Mouse (Mus musculus) forebrain, postnatal 0 days (tissue): ENCODE data around the gene Man2a2. TPM values are rescaled to one million over a fixed set of nuclear protein-coding genes. Genes with fewer than 3 reads are reported as not detected.

ENCODE experiments used
- ATAC-seq: fragments of 200-750 bp; cut with Nextera tagmentation; 2 replicates; pipeline ENCODE4 v1.8.0; 2017; ENCODE audit warnings: mild to moderate bottlenecking, moderate library complexity
- DNase-seq: peaks from one replicate; pipeline ENCODE4 v3.0.0-alpha.2; 2015
- H3K27ac ChIP-seq: fragments of 300-500 bp; sonication (generic); 2 replicates; pipeline ENCODE4 v1.5.1; 2014; ENCODE audit warnings: low read depth, mild to moderate bottlenecking, antibody characterized with exemption, low read length, moderate library complexity, mixed read lengths
- H3K27me3 ChIP-seq: fragments of 300-500 bp; sonication (generic); 2 replicates; pipeline ENCODE4 v1.6.1; 2014; ENCODE audit warnings: mild to moderate bottlenecking, low read length, mixed read lengths; ENCODE audit not compliant: insufficient read depth
- H3K36me3 ChIP-seq: fragments of 300-500 bp; sonication (generic); 2 replicates; pipeline ENCODE4 v1.6.1; 2014; ENCODE audit warnings: mild to moderate bottlenecking, moderate library complexity; ENCODE audit not compliant: insufficient read depth
- H3K4me1 ChIP-seq: fragments of 300-500 bp; sonication (generic); 2 replicates; pipeline ENCODE4 v1.6.1; 2014; ENCODE audit warnings: antibody characterized with exemption; ENCODE audit not compliant: insufficient read depth
- H3K4me2 ChIP-seq: fragments of 300-500 bp; sonication (generic); 2 replicates; pipeline ENCODE4 v1.6.1; 2014; ENCODE audit warnings: low read depth, mild to moderate bottlenecking, moderate library complexity
- H3K4me3 ChIP-seq: fragments of 300-500 bp; sonication (generic); 2 replicates; pipeline ENCODE4 v1.5.1; 2014; ENCODE audit warnings: low read depth, low read length, mixed read lengths
- H3K9ac ChIP-seq: fragments of 300-500 bp; sonication (generic); 2 replicates; pipeline ENCODE4 v1.6.1; 2014; ENCODE audit warnings: mild to moderate bottlenecking
- H3K9me3 ChIP-seq: fragments of 300-500 bp; sonication (generic); 2 replicates; pipeline ENCODE4 v1.6.1; 2016; ENCODE audit warnings: low read length
- CTCF ChIP-seq: sonication (generic); IDR thresholded peaks from 2 replicates; pipeline ENCODE4 v1.5.1; 2016; ENCODE audit warnings: antibody characterized with exemption, control low read depth, low read depth
- WGBS: fragments of 180-500 bp; shearing (Covaris S2); extraction: QIAGEN DNeasy Blood & Tissue Kit; methylation state at CpG from one replicate; pipeline ENCODE4 v1.1.7; 2014; 5-methylcytosine and 5-hydroxymethylcytosine counted together
- polyA plus RNA-seq: library from polyadenylated mRNA; unstranded; fragments of >200 nt; fragmentation: Nextera tagmentation; extraction: Ambion mirVana; gene quantifications from 2 replicates; pipeline ENCODE4 v1.2.1, GENCODE M21; 2015
- total RNA-seq: library from RNA; depleted of rRNA; stranded (reverse); fragments of >200 nt; gene quantifications from 2 replicates; pipeline ENCODE4 v1.2.3, GENCODE M21; 2014

Man2a2 gene
- total and polyA plus RNA-seq, 2 experiments from 2014 or later = 12.0 to 54.8 TPM

DNA sequence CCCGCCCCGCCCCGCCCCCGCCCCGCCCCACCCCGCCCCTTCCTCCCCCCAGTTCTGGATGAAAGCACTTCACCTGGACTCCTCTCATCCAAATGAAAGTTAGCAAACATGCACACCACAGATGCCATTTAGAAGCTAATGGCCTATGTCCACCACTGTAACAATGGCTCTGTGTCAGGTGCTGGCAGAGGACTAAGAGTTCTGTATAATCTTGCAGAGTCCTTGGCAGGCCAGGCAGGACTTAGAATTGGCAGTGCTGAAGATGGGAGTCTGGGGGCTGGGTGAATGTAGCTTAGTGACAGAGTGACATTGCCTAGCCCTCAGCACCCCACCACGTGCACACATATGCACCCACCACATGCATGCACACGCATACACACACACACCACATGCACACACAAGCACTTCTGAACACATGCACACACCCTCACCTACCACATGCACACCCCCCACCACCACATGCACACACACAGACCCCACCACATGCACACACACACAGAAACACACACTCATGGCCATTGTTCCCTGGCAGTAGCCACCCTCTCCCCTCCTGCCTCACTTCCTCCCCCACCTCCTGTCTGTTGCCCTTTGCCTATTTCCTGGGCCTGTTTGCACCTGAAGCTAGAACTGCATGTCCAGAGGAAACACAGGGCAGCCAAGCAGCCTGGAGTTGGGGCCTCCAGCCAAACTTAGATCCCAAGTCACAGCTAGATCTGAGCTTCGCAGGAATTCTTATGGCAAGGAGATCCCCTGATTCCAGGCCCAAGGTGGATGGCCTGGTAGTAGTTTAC, 42.5 kb upstream of the Man2a2 start:
- no peaks in the 10 kb centered on the region for H3K9me3 ChIP-seq
- 79% methylated on average over 9 of the region's 9 CpGs for WGBS

GRCm38 (mm10) chr7:80412781-80413180, 41.6 kb upstream of the Man2a2 start:
- DNase-seq (no peak), ATAC-seq (no peak; the same call in 1 of the 2 replicates)
- Histone ChIP-seq H3K4me3 (no peak overlapping the region), H3K36me3 (no peaks in the 10 kb centered on the region), H3K4me1 (no peaks in the 10 kb centered on the region), H3K9ac (no peak overlapping the region), H3K9me3 (no peaks in the 10 kb centered on the region), H3K4me2 (no peak overlapping the region), H3K27me3 (no peaks in the 10 kb centered on the region), H3K27ac (no peak overlapping the region)
- no peak for TF ChIP-seq CTCF
- 54% methylated on average over 5 of the region's 5 CpGs for WGBS

More for the DNA sequence above, 42.5 kb upstream of the Man2a2 start:
- no peak overlapping the region for H3K27ac ChIP-seq
- H3K36me3 ChIP-seq = no peaks in the 10 kb centered on the region
- no peaks in the 10 kb centered on the region for H3K4me1 ChIP-seq
- no peak overlapping the region for H3K9ac ChIP-seq
- no peak for TF ChIP-seq CTCF
- ATAC-seq (no peak; the same call in 1 of the 2 replicates), DNase-seq (no peak)
- H3K27me3 ChIP-seq = no peaks in the 10 kb centered on the region
- no peak overlapping the region for H3K4me3 ChIP-seq
- no peak overlapping the region for H3K4me2 ChIP-seq

- DNase-seq = no peak
- H3K9me3 ChIP-seq = no peaks in the 10 kb centered on the region
- no peaks in the 10 kb centered on the region for H3K36me3 ChIP-seq
- no peak overlapping the region for H3K4me3 ChIP-seq
- H3K4me2 ChIP-seq = no peak overlapping the region
- 26% methylated on average over 10 of the region's 10 CpGs for WGBS
- peak; percentile 71 for ATAC-seq
- H3K27me3 ChIP-seq = no peaks in the 10 kb centered on the region
- H3K4me1 ChIP-seq = no peaks in the 10 kb centered on the region
- no peak overlapping the region for H3K9ac ChIP-seq
- no peak for TF ChIP-seq CTCF
- H3K27ac ChIP-seq = no peak overlapping the region
Measured at GRCm38 (mm10) chr7:80412279-80412678, 41.1 kb upstream of the Man2a2 start.

GRCm38 (mm10) chr7:80410380-80410779, 39.2 kb upstream of the Man2a2 start:
- DNase-seq = no peak
- no peak overlapping the region for H3K27ac ChIP-seq
- no peak overlapping the region for H3K4me2 ChIP-seq
- no peak for ATAC-seq
- no peak overlapping the region for H3K9ac ChIP-seq
- H3K27me3 ChIP-seq = no peaks in the 10 kb centered on the region
- no peak overlapping the region for H3K4me3 ChIP-seq
- H3K36me3 ChIP-seq = no peaks in the 10 kb centered on the region
- no peaks in the 10 kb centered on the region for H3K4me1 ChIP-seq
- no peak for TF ChIP-seq CTCF
- H3K9me3 ChIP-seq = no peaks in the 10 kb centered on the region
- 72% methylated on average over 9 of the region's 9 CpGs for whole genome bisulfite sequencing

GRCm38 (mm10) chr7:80407712-80408111, 36.5 kb upstream of the Man2a2 start:
- WGBS = 77% methylated on average over 9 of the region's 9 CpGs
- DNase-seq = no peak
- no peaks in the 10 kb centered on the region for H3K9me3 ChIP-seq
- TF ChIP-seq CTCF = no peak
- H3K9ac ChIP-seq = no peak overlapping the region
- no peak for ATAC-seq
- no peak overlapping the region for H3K4me2 ChIP-seq
- no peak overlapping the region for H3K4me3 ChIP-seq
- no peak overlapping the region for H3K27ac ChIP-seq
- no peaks in the 10 kb centered on the region for H3K4me1 ChIP-seq
- no peaks in the 10 kb centered on the region for H3K36me3 ChIP-seq
- no peaks in the 10 kb centered on the region for H3K27me3 ChIP-seq

DNA sequence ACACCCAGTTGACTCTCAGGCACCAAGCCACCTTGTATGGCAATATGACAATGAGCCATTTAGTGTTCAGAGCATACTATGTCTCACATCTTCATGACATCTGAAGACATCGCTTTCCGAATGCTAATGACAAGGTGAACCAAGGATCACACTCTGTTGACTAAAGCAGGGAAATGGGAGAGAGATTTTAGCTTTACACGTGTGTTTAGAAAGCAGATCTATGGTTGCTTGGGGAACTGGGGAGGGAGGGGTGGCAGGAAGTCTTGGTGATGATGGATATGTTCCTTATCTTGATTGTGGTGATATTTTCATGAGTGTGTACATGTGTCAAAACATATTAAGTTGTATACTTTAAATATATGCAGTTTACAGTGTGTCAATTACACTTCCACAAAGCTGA, 35.0 kb upstream of the Man2a2 start:
- no peak overlapping the region for H3K27ac ChIP-seq
- WGBS = 76% methylated on average over 3 of the region's 3 CpGs
- no peak overlapping the region for H3K4me3 ChIP-seq
- H3K9ac ChIP-seq = no peak overlapping the region
- peaks cover 5% of the 10 kb centered on the region; the same call in 1 of the 2 replicates for H3K4me1 ChIP-seq
- no peak for TF ChIP-seq CTCF
- H3K9me3 ChIP-seq = no peaks in the 10 kb centered on the region
- H3K36me3 ChIP-seq = no peaks in the 10 kb centered on the region
- DNase-seq (no peak), ATAC-seq (no peak)
- no peak overlapping the region for H3K4me2 ChIP-seq
- no peaks in the 10 kb centered on the region for H3K27me3 ChIP-seq

GRCm38 (mm10) chr7:80405188-80405695, 34.1 kb upstream of the Man2a2 start, which contains the start of gene Furin:
TSS of gene Furin (minus strand) at chr7:80405436.
- no peak for ATAC-seq
- H3K27ac ChIP-seq = no peak within 1 kb of the TSS
- H3K9me3 ChIP-seq = no peaks in the 10 kb centered on the region
- no peaks in the 10 kb centered on the region for H3K27me3 ChIP-seq
- no peak within 1 kb of the TSS for H3K9ac ChIP-seq
- peaks cover 14% of the 10 kb centered on the region; the same call in 1 of the 2 replicates for H3K4me1 ChIP-seq
- no peaks in the 10 kb centered on the region for H3K36me3 ChIP-seq
- no peak for DNase-seq
- no peak within 1 kb of the TSS for H3K4me2 ChIP-seq
- H3K4me3 ChIP-seq = no peak within 1 kb of the TSS
- 74% methylated on average over 9 of the region's 9 CpGs for WGBS
- no peak for TF ChIP-seq CTCF
